Mouse (Mus musculus): ENCODE measurements around the gene Slc16a8. TPM values are rescaled to one million over a fixed set of nuclear protein-coding genes. Genes with fewer than 3 reads are reported as not detected.
A peak's percentile ranks its signal among the peaks of the same experiment; 100 is the strongest.

Gene Slc16a8
- 0.07 and 0.13 TPM in 2 replicates for polyA plus RNA-seq (2015; fragmentation: Nextera tagmentation; extraction: Ambion mirVana)

DNA sequence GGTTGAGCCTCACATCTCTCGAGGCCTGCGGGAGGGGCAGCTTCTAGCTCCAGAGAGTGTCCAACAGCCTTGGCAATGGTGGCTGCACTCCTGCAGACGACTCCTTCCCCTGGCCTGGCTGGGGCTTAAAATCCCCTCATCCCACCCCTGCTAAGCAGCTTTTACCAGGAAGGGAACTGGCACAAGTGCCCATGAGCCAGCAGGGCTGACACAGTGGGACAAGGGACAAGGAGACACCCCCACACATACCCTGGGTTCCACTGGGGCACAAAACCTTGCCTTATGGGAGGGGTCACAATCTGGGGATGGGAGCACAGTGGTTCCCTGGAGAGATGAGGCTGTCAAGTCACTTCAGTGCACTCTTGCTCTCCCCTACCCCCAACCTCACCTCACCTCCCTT, at the start of gene Slc16a8:
Gene Slc16a8 (minus strand): TSS at position 101 of the 400 bp plus-strand sequence.
- no peak for DNase-seq (ENCODE audit: low spot score)
- Histone ChIP-seq H3K9ac (replicated peaks; ENCODE audit: low read depth) (no peak within 1 kb of the TSS), H3K27ac (ENCODE audit: low read length) (no peak within 1 kb of the TSS), H3K36me3 (ENCODE audit: insufficient read depth, low read length) (no peaks in the 10 kb centered on the region), H3K9me3 (ENCODE audit: low read length) (no peaks in the 10 kb centered on the region), H3K4me3 (ENCODE audit: low read depth, low read length) (no peak within 1 kb of the TSS), H3K4me2 (replicated peaks; ENCODE audit: low read depth, low read length) (no peak within 1 kb of the TSS), H3K4me1 (ENCODE audit: insufficient read depth, low read depth, low read length) (peaks cover 10% of the 10 kb centered on the region; the same call in 1 of the 2 replicates), H3K27me3 (replicated peaks; ENCODE audit: insufficient read depth, low read length) (0 out of 2 replicates have a peak, but pooled peaks cover 18% of the 10 kb centered on the region)
- TF ChIP-seq CTCF (IDR thresholded peaks at IDR 0.05) (no peak), EP300 (IDR thresholded peaks at IDR 0.05) (no peak)
- 35% methylated on average over 3 of the region's 3 CpGs for WGBS
- no peak for ATAC-seq

- Histone ChIP-seq H3K9ac (replicated peaks; ENCODE audit: low read depth) (no peak overlapping the region), H3K27me3 (replicated peaks; ENCODE audit: insufficient read depth, low read length) (no peaks in the 10 kb centered on the region), H3K9me3 (ENCODE audit: low read length) (no peaks in the 10 kb centered on the region), H3K4me2 (replicated peaks; ENCODE audit: low read depth, low read length) (no peak overlapping the region), H3K4me1 (ENCODE audit: insufficient read depth, low read depth, low read length) (no peaks in the 10 kb centered on the region; the same call in 1 of the 2 replicates), H3K27ac (ENCODE audit: low read length) (no peak overlapping the region), H3K36me3 (ENCODE audit: insufficient read depth, low read length) (no peaks in the 10 kb centered on the region), H3K4me3 (ENCODE audit: low read depth, low read length) (no peak overlapping the region)
- DNase-seq (ENCODE audit: low spot score) (no peak), ATAC-seq (no peak)
- 85% methylated on average over 8 of the region's 8 CpGs for WGBS
- no peak for TF ChIP-seq EP300 (IDR thresholded peaks at IDR 0.05)
- no peak for TF ChIP-seq CTCF (IDR thresholded peaks at IDR 0.05)
These were observed 49.2 kb upstream of the Slc16a8 start for GRCm38 (mm10) chr15:79303725-79304124.

- no peak overlapping the region for H3K4me3 ChIP-seq (ENCODE audit: low read depth, low read length)
- H3K9ac ChIP-seq (replicated peaks; ENCODE audit: low read depth), result no peak overlapping the region
- DNase-seq (ENCODE audit: low spot score), result peak; percentile 68
- H3K9me3 ChIP-seq (ENCODE audit: low read length), result no peaks in the 10 kb centered on the region
- H3K4me2 ChIP-seq (replicated peaks; ENCODE audit: low read depth, low read length), result no peak overlapping the region
- no peaks in the 10 kb centered on the region for H3K27me3 ChIP-seq (replicated peaks; ENCODE audit: insufficient read depth, low read length)
- 85% methylated on average over 2 of the region's 2 CpGs for WGBS
- peak; percentile 77 for ATAC-seq
- no peak overlapping the region; the same call in 1 of the 2 replicates for H3K27ac ChIP-seq (ENCODE audit: low read length)
- no peaks in the 10 kb centered on the region for H3K36me3 ChIP-seq (ENCODE audit: insufficient read depth, low read length)
- no peaks in the 10 kb centered on the region; the same call in 1 of the 2 replicates for H3K4me1 ChIP-seq (ENCODE audit: insufficient read depth, low read depth, low read length)
- TF ChIP-seq EP300 (IDR thresholded peaks at IDR 0.05), result 0 out of 2 replicates have a peak, but pooled peaks have one; percentile 30
- TF ChIP-seq CTCF (IDR thresholded peaks at IDR 0.05), result no peak
These were observed 45.1 kb upstream of the Slc16a8 start for GRCm38 (mm10) chr15:79299563-79300155.

DNA sequence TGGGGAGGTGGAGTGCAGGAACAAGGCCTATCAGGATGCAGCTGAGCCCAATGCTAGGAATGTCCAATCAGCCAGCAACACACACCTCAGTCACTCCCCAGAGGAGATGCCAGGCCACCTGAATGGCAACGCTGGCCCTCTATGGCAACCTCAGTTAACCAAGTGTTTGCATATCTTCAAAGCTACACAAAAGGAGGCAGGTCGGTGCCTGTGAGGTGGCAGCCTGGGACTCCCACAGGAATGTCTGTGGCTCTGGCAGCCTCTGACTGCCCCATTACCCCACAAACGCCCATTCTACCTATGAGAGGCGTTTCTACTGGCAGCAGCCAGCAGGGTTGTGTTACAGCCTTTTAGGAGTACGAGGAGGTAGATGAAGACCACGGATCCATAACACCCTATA, 44.0 kb upstream of the Slc16a8 start:
- no peaks in the 10 kb centered on the region for H3K9me3 ChIP-seq (ENCODE audit: low read length)
- H3K27me3 ChIP-seq (replicated peaks; ENCODE audit: insufficient read depth, low read length), result no peaks in the 10 kb centered on the region
- H3K4me2 ChIP-seq (replicated peaks; ENCODE audit: low read depth, low read length), result no peak overlapping the region
- DNase-seq (ENCODE audit: low spot score) (peak; percentile 60), ATAC-seq (peak; percentile 79)
- TF ChIP-seq EP300 (IDR thresholded peaks at IDR 0.05) (no peak), CTCF (IDR thresholded peaks at IDR 0.05) (no peak)
- 78% methylated on average over 6 of the region's 6 CpGs for WGBS
- no peak overlapping the region for H3K27ac ChIP-seq (ENCODE audit: low read length)
- H3K4me3 ChIP-seq (ENCODE audit: low read depth, low read length), result no peak overlapping the region
- no peaks in the 10 kb centered on the region; the same call in 1 of the 2 replicates for H3K4me1 ChIP-seq (ENCODE audit: insufficient read depth, low read depth, low read length)
- H3K9ac ChIP-seq (replicated peaks; ENCODE audit: low read depth), result no peak overlapping the region
- H3K36me3 ChIP-seq (ENCODE audit: insufficient read depth, low read length), result no peaks in the 10 kb centered on the region

- WGBS, result 88% methylated on average over 9 of the region's 9 CpGs
- no peaks in the 10 kb centered on the region for H3K27me3 ChIP-seq (replicated peaks; ENCODE audit: insufficient read depth, low read length)
- H3K27ac ChIP-seq (ENCODE audit: low read length), result no peak overlapping the region
- no peak overlapping the region for H3K4me2 ChIP-seq (replicated peaks; ENCODE audit: low read depth, low read length)
- ATAC-seq (no peak), DNase-seq (ENCODE audit: low spot score) (no peak)
- H3K4me1 ChIP-seq (ENCODE audit: insufficient read depth, low read depth, low read length), result no peaks in the 10 kb centered on the region
- no peaks in the 10 kb centered on the region for H3K9me3 ChIP-seq (ENCODE audit: low read length)
- H3K36me3 ChIP-seq (ENCODE audit: insufficient read depth, low read length), result no peaks in the 10 kb centered on the region
- TF ChIP-seq CTCF (IDR thresholded peaks at IDR 0.05) (no peak), EP300 (IDR thresholded peaks at IDR 0.05) (no peak)
- H3K4me3 ChIP-seq (ENCODE audit: low read depth, low read length), result no peak overlapping the region
- no peak overlapping the region for H3K9ac ChIP-seq (replicated peaks; ENCODE audit: low read depth)
These were observed 38.2 kb upstream of the Slc16a8 start for GRCm38 (mm10) chr15:79292779-79293178.

GRCm38 (mm10) chr15:79290340-79290739, 35.8 kb upstream of the Slc16a8 start:
- ATAC-seq, result no peak
- H3K4me3 ChIP-seq (ENCODE audit: low read depth, low read length), result no peak overlapping the region

More at GRCm38 (mm10) chr15:79290340-79290739, 35.8 kb upstream of the Slc16a8 start:
- H3K4me1 ChIP-seq (ENCODE audit: insufficient read depth, low read depth, low read length), result no peaks in the 10 kb centered on the region
- no peak overlapping the region for H3K27ac ChIP-seq (ENCODE audit: low read length)
- no peaks in the 10 kb centered on the region for H3K27me3 ChIP-seq (replicated peaks; ENCODE audit: insufficient read depth, low read length)
- TF ChIP-seq EP300 (IDR thresholded peaks at IDR 0.05) (no peak), CTCF (IDR thresholded peaks at IDR 0.05) (peak; percentile 35)
- no peaks in the 10 kb centered on the region for H3K9me3 ChIP-seq (ENCODE audit: low read length)
- no peak overlapping the region for H3K4me2 ChIP-seq (replicated peaks; ENCODE audit: low read depth, low read length)
- WGBS, result 81% methylated on average over 3 of the region's 3 CpGs
- H3K36me3 ChIP-seq (ENCODE audit: insufficient read depth, low read length), result no peaks in the 10 kb centered on the region
- H3K9ac ChIP-seq (replicated peaks; ENCODE audit: low read depth), result no peak overlapping the region
- DNase-seq (ENCODE audit: low spot score), result no peak

Data from lung, postnatal 0 days (tissue).